Mouse (Mus musculus) hindbrain, embryonic 16.5 days (tissue): Measurements from ENCODE around the gene 9230112D13Rik. TPM values are rescaled to one million over a fixed set of nuclear protein-coding genes. Genes with fewer than 3 reads are reported as not detected.

Experiments used
- ATAC-seq: fragments of 200-750 bp; cut with Nextera tagmentation; 2 replicates; pipeline ENCODE4 v1.8.0; 2017; ENCODE audit warnings: moderate TSS enrichment, moderate library complexity
- H3K27ac ChIP-seq: fragments of 300-500 bp; sonication (generic); 2 replicates; pipeline ENCODE4 v1.5.1; 2014; ENCODE audit warnings: low read depth, mild to moderate bottlenecking, control low read depth, low read length, moderate library complexity
- H3K27me3 ChIP-seq: fragments of 300-500 bp; sonication (generic); replicated peaks from 2 replicates; pipeline ENCODE4 v1.6.1; 2014; ENCODE audit warnings: low read length; ENCODE audit not compliant: control insufficient read depth, insufficient read depth
- H3K36me3 ChIP-seq: fragments of 300-500 bp; sonication (generic); 2 replicates; pipeline ENCODE4 v1.6.1; 2014; ENCODE audit warnings: mild to moderate bottlenecking, low read length, moderate library complexity, mixed read lengths; ENCODE audit not compliant: control insufficient read depth, insufficient read depth
- H3K4me1 ChIP-seq: fragments of 300-500 bp; sonication (generic); 2 replicates; pipeline ENCODE4 v1.6.1; 2014; ENCODE audit warnings: low read depth, low read length; ENCODE audit not compliant: control insufficient read depth, insufficient read depth
- H3K4me2 ChIP-seq: fragments of 300-500 bp; sonication (generic); 2 replicates; pipeline ENCODE4 v1.6.1; 2014; ENCODE audit warnings: mild to moderate bottlenecking, low read length, control low read depth, moderate library complexity
- H3K4me3 ChIP-seq: fragments of 300-500 bp; sonication (generic); 2 replicates; pipeline ENCODE4 v1.5.1; 2014; ENCODE audit warnings: mild to moderate bottlenecking, low read length, control low read depth, moderate library complexity
- H3K9ac ChIP-seq: fragments of 300-500 bp; sonication (generic); 2 replicates; pipeline ENCODE4 v1.6.1; 2014; ENCODE audit warnings: low read depth, mild to moderate bottlenecking, control low read depth, low read length, moderate library complexity
- H3K9me3 ChIP-seq: fragments of 300-500 bp; sonication (generic); 2 replicates; pipeline ENCODE4 v1.6.1; 2014; ENCODE audit warnings: mild to moderate bottlenecking, low read length, moderate library complexity; ENCODE audit not compliant: control insufficient read depth
- WGBS: fragments of 180-500 bp; shearing (Covaris S2); extraction: QIAGEN DNeasy Blood & Tissue Kit; methylation state at CpG from one replicate; pipeline ENCODE4 v1.1.7; 2014; 5-methylcytosine and 5-hydroxymethylcytosine counted together
- polyA plus RNA-seq: library from polyadenylated mRNA; unstranded; fragments of >200 nt; fragmentation: Nextera tagmentation; extraction: Ambion mirVana; gene quantifications from 2 replicates; pipeline ENCODE4 v1.2.1, GENCODE M21; 2015

9230112D13Rik gene
- polyA plus RNA-seq, 1 experiment from 2014 or later = not detected

GRCm38 (mm10) chr14:34548391-34549001 lies 25.9 kb upstream of the 9230112D13Rik start:
- Histone ChIP-seq H3K4me3 (peak overlapping the region; percentile 81), H3K9me3 (no peaks in the 10 kb centered on the region), H3K4me1 (no peaks in the 10 kb centered on the region), H3K27ac (peak overlapping the region; percentile 90), H3K4me2 (peak overlapping the region; percentile 83), H3K9ac (peak overlapping the region; percentile 93), H3K36me3 (no peaks in the 10 kb centered on the region), H3K27me3 (no peaks in the 10 kb centered on the region)
- ATAC-seq = peak; percentile 63
- under 1% methylated on average over 27 of the region's 27 CpGs for WGBS

- no peak overlapping the region for H3K27ac ChIP-seq
- no peaks in the 10 kb centered on the region for H3K27me3 ChIP-seq
- 75% methylated on average over 2 of the region's 2 CpGs for WGBS
- no peak for ATAC-seq
- no peaks in the 10 kb centered on the region for H3K36me3 ChIP-seq
- no peaks in the 10 kb centered on the region for H3K4me1 ChIP-seq
- no peak overlapping the region for H3K4me2 ChIP-seq
- H3K4me3 ChIP-seq = no peak overlapping the region
- no peaks in the 10 kb centered on the region for H3K9me3 ChIP-seq
- no peak overlapping the region for H3K9ac ChIP-seq
Measured at GRCm38 (mm10) chr14:34544545-34544944, 21.9 kb upstream of the 9230112D13Rik start.

DNA sequence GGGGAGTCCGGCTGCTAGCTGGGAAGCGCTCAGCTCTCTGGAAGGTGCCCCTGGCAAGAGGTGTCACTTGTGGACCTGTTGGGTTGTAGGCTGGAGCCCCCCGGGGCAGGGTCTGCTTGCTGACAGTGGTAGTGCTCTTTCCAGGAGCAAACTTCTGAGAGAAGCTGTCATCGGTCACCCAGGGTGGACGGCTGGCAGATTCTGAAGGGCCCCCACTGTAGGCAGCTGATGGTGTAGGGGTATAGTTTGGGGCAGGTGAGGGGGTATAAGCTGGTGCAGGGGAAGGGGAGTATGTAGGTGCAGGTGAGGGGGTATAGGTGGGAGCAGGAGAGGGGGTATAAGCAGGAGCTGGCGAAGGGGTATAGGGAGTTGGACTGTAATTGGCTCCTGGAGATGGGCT lies 21.4 kb upstream of the 9230112D13Rik start:
- Histone ChIP-seq H3K9me3 (no peaks in the 10 kb centered on the region), H3K4me2 (no peak overlapping the region), H3K27ac (no peak overlapping the region), H3K4me3 (no peak overlapping the region), H3K9ac (no peak overlapping the region), H3K36me3 (no peaks in the 10 kb centered on the region), H3K4me1 (no peaks in the 10 kb centered on the region), H3K27me3 (no peaks in the 10 kb centered on the region)
- ATAC-seq = no peak
- 89% methylated on average over 6 of the region's 6 CpGs for WGBS

GRCm38 (mm10) chr14:34543596-34543995 lies 21.0 kb upstream of the 9230112D13Rik start:
- ATAC-seq = no peak
- H3K4me1 ChIP-seq = no peaks in the 10 kb centered on the region
- no peak overlapping the region for H3K27ac ChIP-seq
- no peak overlapping the region for H3K4me3 ChIP-seq
- no peak overlapping the region for H3K9ac ChIP-seq
- no peak overlapping the region for H3K4me2 ChIP-seq
- H3K36me3 ChIP-seq = no peaks in the 10 kb centered on the region
- 73% methylated on average over 6 of the region's 6 CpGs for WGBS
- no peaks in the 10 kb centered on the region for H3K27me3 ChIP-seq
- H3K9me3 ChIP-seq = no peaks in the 10 kb centered on the region

DNA sequence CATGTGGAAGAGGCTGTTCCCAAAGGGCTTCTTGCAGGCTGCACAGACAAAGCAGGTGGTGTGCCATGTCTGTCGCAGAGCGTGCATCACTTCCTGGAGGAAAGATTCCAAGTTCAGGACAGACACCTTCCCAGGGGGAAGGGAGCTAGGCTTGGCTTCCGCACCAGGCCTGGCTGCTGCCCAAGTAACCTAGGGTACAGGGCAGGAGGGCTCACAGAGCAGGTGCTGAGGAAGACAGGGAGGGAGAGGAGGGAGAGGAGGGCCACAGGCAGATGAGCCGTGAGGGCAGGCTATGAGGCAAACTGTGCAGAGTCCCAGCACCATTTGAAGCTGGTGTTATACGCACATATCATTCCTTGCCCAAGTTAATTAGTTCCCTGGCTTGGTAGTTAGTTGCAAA lies 19.3 kb upstream of the 9230112D13Rik start:
- no peak overlapping the region for H3K4me2 ChIP-seq
- H3K9ac ChIP-seq = no peak overlapping the region
- H3K36me3 ChIP-seq = no peaks in the 10 kb centered on the region
- no peaks in the 10 kb centered on the region for H3K4me1 ChIP-seq
- H3K4me3 ChIP-seq = no peak overlapping the region
- H3K9me3 ChIP-seq = no peaks in the 10 kb centered on the region
- no peak overlapping the region for H3K27ac ChIP-seq
- ATAC-seq = 0 out of 2 replicates have a peak, but pooled peaks have one; percentile 42
- WGBS = 72% methylated on average over 5 of the region's 5 CpGs
- H3K27me3 ChIP-seq = no peaks in the 10 kb centered on the region

DNA sequence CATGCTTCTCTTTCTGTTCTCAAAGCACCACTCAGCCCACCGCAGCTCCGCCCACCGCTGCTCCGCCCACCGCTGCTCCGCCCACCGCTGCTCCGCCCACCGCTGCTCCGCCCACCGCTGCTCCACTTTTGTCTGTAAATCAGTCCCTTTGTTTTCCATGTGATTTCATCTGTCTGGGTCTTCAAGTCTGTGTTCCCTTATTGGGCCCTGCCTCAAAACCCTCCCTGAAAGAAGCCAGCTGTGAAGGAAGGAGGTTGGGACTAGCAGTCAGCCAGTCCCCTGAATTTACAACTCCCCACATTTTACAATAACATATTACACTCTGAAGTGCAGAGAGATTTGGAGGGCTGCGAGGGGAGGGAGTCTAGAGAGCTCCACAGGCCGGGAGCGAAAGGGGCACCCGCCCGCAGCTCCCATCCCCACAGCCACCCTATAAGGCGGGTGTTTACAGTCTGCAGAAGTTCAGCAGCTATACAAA lies 18.1 kb upstream of the 9230112D13Rik start:
- H3K4me3 ChIP-seq = no peak overlapping the region
- ATAC-seq = no peak
- H3K9me3 ChIP-seq = no peaks in the 10 kb centered on the region
- H3K9ac ChIP-seq = no peak overlapping the region
- WGBS = 19% methylated on average over 16 of the region's 17 CpGs
- H3K27ac ChIP-seq = no peak overlapping the region
- peak overlapping the region; percentile 5; the same call in 1 of the 2 replicates for H3K4me2 ChIP-seq
- no peaks in the 10 kb centered on the region for H3K27me3 ChIP-seq
- no peaks in the 10 kb centered on the region for H3K36me3 ChIP-seq
- no peaks in the 10 kb centered on the region for H3K4me1 ChIP-seq

GRCm38 (mm10) chr14:34535883-34536282 lies 13.3 kb upstream of the 9230112D13Rik start:
- Histone ChIP-seq H3K9ac (no peak overlapping the region), H3K27me3 (no peaks in the 10 kb centered on the region), H3K4me1 (no peaks in the 10 kb centered on the region), H3K9me3 (no peaks in the 10 kb centered on the region), H3K4me2 (no peak overlapping the region), H3K36me3 (no peaks in the 10 kb centered on the region), H3K27ac (no peak overlapping the region), H3K4me3 (no peak overlapping the region)
- ATAC-seq = no peak
- WGBS = 61% methylated on average over 4 of the region's 4 CpGs

DNA sequence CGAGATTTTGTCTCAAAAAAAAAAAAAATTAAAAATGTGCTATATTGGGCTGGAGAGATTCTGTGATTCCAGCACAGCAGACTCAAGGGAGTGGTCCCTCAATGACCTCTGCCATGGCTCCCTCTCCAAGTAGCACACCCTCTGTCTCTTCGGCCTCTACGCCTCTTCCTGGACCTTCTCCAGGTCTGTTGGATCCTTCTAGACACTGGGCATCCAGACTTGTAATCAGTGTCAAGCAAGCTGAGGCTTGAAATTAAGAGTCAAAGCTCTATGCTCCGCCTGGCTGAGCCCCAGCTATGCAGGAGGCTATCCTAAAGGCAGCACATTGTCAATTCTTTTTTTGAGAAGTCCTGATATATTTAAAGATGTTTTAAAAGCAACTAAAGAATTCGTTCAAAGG lies 10.9 kb upstream of the 9230112D13Rik start:
- Histone ChIP-seq H3K27me3 (no peaks in the 10 kb centered on the region), H3K36me3 (no peaks in the 10 kb centered on the region), H3K27ac (no peak overlapping the region), H3K9me3 (no peaks in the 10 kb centered on the region; the same call in 1 of the 2 replicates), H3K4me2 (no peak overlapping the region), H3K4me3 (no peak overlapping the region), H3K9ac (no peak overlapping the region), H3K4me1 (no peaks in the 10 kb centered on the region)
- no peak for ATAC-seq
- WGBS = 85% methylated on average over 5 of the region's 5 CpGs

DNA sequence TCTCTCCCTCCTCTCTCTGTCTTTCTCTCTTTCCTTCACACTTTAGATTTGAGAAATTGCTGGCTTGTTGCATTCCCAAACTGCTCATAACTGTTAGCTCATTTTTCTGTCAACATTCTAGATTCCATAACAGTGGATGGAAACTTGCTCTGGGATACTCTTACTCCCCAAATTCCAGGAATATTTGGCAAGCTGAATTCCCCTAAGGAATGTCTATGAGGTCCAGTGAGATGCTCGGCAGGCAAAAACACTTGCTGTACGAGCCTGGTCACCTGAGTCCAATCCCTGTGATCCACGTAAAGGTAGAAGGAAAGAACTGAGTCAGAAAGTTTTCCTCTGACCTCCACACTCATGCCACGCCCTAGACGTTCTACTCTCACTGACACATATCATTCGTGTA lies 9.9 kb upstream of the 9230112D13Rik start:
- Histone ChIP-seq H3K9me3 (no peaks in the 10 kb centered on the region; the same call in 1 of the 2 replicates), H3K36me3 (no peaks in the 10 kb centered on the region), H3K4me1 (no peaks in the 10 kb centered on the region), H3K27ac (no peak overlapping the region), H3K27me3 (no peaks in the 10 kb centered on the region), H3K9ac (no peak overlapping the region), H3K4me2 (no peak overlapping the region), H3K4me3 (no peak overlapping the region)
- WGBS = 83% methylated on average over 6 of the region's 6 CpGs
- no peak for ATAC-seq
